Mouse (Mus musculus) myocyte (in vitro differentiated cells): ENCODE data around the gene Ripply1.

Experiments used
- CEBPB ChIP-seq: IDR thresholded peaks from 2 replicates; pipeline ENCODE4 v1.6.1; 2011; ENCODE audit warnings: mild to moderate bottlenecking, moderate library complexity; ENCODE audit not compliant: poor library complexity, insufficient read depth, severe bottlenecking
- E2F4 ChIP-seq: IDR thresholded peaks from one replicate; pipeline ENCODE4 v1.6.1; 2011; ENCODE audit warnings: mild to moderate bottlenecking, control low read depth, moderate library complexity; ENCODE audit not compliant: insufficient read depth
- MAX ChIP-seq: IDR thresholded peaks from one replicate; pipeline ENCODE4 v1.6.1; 2011; ENCODE audit warnings: low read depth, mild to moderate bottlenecking, control low read depth
- MYOD1 ChIP-seq, 3 experiments: IDR thresholded peaks; one replicate each; pipeline ENCODE4 v1.6.1; 2011; ENCODE audit warnings: control low read depth in 2 of 3, low read depth in 2 of 3, mild to moderate bottlenecking in 2 of 3, moderate library complexity in 1 of 3; ENCODE audit not compliant: insufficient read length in 2 of 3, control insufficient read depth in 1 of 3
- MYOG ChIP-seq, 3 experiments: IDR thresholded peaks; one replicate each; pipeline ENCODE4 v1.6.1; 2011; ENCODE audit warnings: control low read depth in 2 of 3, low read depth in 2 of 3, mild to moderate bottlenecking in 2 of 3; ENCODE audit not compliant: insufficient read length in 2 of 3, control insufficient read depth in 1 of 3, insufficient read depth in 1 of 3
- POLR2A ChIP-seq: IDR thresholded peaks from one replicate; pipeline ENCODE4 v1.6.1; 2011; ENCODE audit warnings: low read depth, mild to moderate bottlenecking, control low read depth, moderate library complexity; ENCODE audit not compliant: insufficient read length
- POLR2AphosphoS2 ChIP-seq: IDR thresholded peaks from one replicate; pipeline ENCODE4 v1.6.1; 2011; ENCODE audit warnings: low read depth, control low read depth; ENCODE audit not compliant: insufficient read length
- REST ChIP-seq: IDR thresholded peaks from one replicate; pipeline ENCODE4 v1.6.1; 2011; ENCODE audit warnings: mild to moderate bottlenecking, control low read depth, moderate library complexity; ENCODE audit not compliant: insufficient read depth, insufficient read length
- TCF12 ChIP-seq: IDR thresholded peaks from one replicate; pipeline ENCODE4 v1.6.1; 2011; ENCODE audit warnings: mild to moderate bottlenecking, control low read depth; ENCODE audit not compliant: poor library complexity, insufficient read depth, severe bottlenecking
- TCF3 ChIP-seq: IDR thresholded peaks from one replicate; pipeline ENCODE4 v1.6.1; 2011; ENCODE audit warnings: low read depth, control low read depth; ENCODE audit not compliant: insufficient read length

DNA sequence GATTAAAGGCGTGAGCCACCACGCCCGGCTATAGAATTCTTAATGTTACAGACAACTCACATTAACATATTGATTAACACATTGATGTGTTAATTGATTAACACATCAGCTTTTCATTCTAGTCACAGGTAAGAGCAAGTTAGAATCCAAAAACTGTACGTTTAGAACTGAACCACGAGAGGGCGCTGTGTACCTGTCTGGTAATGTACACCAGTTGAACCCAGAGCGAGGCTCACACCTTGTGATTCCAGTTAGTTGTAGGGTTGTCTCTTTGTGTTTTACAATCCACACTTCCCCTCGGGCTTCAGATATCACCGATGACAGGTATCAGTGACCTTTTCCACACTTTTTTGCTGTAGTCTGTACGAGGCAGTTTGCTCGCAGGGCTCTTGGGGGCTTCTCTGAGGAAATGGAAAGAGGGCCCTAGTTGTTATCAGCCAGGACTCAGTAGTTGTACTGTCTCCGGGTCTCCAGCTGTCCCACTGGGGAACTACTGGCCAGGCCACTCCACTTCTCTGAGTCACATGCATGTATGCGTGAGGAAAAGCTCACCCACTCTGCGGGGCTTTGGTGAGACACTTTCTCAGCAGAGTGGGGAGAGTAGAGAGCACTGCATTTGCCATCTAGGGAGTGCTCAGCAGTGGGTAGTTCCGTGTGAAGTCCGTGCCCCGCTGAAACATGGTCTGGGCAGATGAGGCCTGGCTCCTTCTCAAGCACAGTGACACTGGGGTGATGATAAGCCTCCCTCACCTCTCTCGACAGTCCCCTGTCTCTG is 7.7 kb downstream of the Ripply1 start:
- TF ChIP-seq MYOG (IDR thresholded peaks at IDR 0.05; ENCODE audit: control insufficient read depth in 1 of 3, insufficient read depth in 1 of 3, insufficient read length in 2 of 3, low read depth in 2 of 3) (no peak), POLR2A (no peak), MAX (no peak), POLR2AphosphoS2 (no peak), TCF12 (no peak), TCF3 (no peak), E2F4 (no peak), REST (no peak), MYOD1 (IDR thresholded peaks at IDR 0.05; ENCODE audit: control insufficient read depth in 1 of 3, insufficient read length in 2 of 3, low read depth in 2 of 3) (no peak), CEBPB (no peak)
